Mouse (Mus musculus) kidney, adult 2 months (tissue): ENCODE data around the gene Pxmp2. TPM values are rescaled to one million over a fixed set of nuclear protein-coding genes. Genes with fewer than 3 reads are reported as not detected.

Experiments
- DNase-seq: peaks from one replicate; pipeline ENCODE4 v3.0.0; 2021
- H3K27ac ChIP-seq: fragments of 200-500 bp; 2 replicates; pipeline ENCODE4 v1.5.1; 2012; ENCODE audit warnings: low read depth, low read length, control low read depth, inconsistent platforms; ENCODE audit not compliant: insufficient read depth
- H3K27me3 ChIP-seq: fragments of 200-500 bp; replicated peaks from 2 replicates; pipeline ENCODE4 v1.6.1; 2012; ENCODE audit warnings: mild to moderate bottlenecking, moderate library complexity, low read length, inconsistent platforms; ENCODE audit not compliant: control insufficient read depth, insufficient read depth
- H3K36me3 ChIP-seq: fragments of 200-500 bp; 2 replicates; pipeline ENCODE4 v1.6.1; 2012; ENCODE audit warnings: mild to moderate bottlenecking, moderate library complexity, low read length, inconsistent platforms; ENCODE audit not compliant: control insufficient read depth, insufficient read depth
- H3K4me1 ChIP-seq: fragments of 200-500 bp; 2 replicates; pipeline ENCODE4 v1.6.1; 2011; ENCODE audit warnings: low read length; ENCODE audit not compliant: control insufficient read depth, insufficient read depth
- H3K4me3 ChIP-seq: fragments of 200-500 bp; 2 replicates; pipeline ENCODE4 v1.5.1; 2011; ENCODE audit warnings: mild to moderate bottlenecking, low read depth, low read length, control low read depth; ENCODE audit not compliant: insufficient read depth
- CTCF ChIP-seq: fragments of 200-500 bp; conservative IDR thresholded peaks from 2 replicates; pipeline ENCODE4 v1.5.1; 2011; ENCODE audit warnings: low read depth, mild to moderate bottlenecking, control low read depth, low read length, moderate library complexity, mixed read lengths; ENCODE audit not compliant: insufficient read depth, insufficient read length
- POLR2A ChIP-seq: fragments of 200-500 bp; IDR thresholded peaks from one replicate; pipeline ENCODE4 v1.6.1; 2011; ENCODE audit warnings: low read depth, low read length, control low read depth
- WGBS: fragments of 180-500 bp; shearing (Covaris S2); methylation state at CpG from one replicate; pipeline ENCODE4 v1.1.7; 2018; 5-methylcytosine and 5-hydroxymethylcytosine counted together
- polyA plus RNA-seq: library from polyadenylated mRNA; depleted of rRNA; stranded (reverse); fragments of >200 nt; gene quantifications from 2 replicates; pipeline ENCODE4 v1.2.3, GENCODE M21; 2012; rRNA removed

Pxmp2 gene
- 73.1 and 83.7 TPM in 2 replicates for polyA plus RNA-seq

DNA sequence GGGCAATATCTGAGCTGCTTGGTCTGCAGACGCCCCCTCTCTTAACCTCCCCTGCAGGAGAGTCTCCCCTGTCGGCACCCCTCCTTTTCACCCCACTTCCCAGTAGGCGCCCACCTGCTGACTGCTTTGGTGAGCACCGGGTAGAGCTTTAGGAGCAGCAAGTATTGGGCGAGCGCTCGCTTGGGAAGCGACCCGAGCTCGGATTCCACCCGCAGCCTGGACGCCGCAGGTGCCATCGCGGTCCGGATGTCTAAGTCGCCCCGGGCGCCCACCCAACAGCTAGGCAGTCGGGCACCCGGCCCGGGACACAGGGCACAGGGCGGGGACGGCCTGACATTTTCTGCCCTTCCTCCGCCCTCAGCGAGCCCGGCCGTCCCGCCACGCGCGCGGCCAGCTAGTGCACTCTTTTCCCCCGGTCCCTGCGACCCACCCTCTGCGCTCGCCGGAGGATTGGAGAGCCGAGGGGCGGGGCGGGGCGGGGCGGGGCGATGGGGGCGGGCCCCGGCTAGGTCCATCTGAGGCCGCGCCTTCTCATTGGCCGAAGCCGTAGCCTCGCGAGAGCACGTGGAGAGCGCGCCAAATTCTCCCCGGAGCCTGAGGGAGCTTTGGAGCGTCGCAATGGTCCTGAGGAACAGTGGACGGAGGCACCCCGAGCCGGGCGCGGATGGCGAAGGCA, at the start of gene Pxmp2, which contains the start of gene Pole:
Gene Pxmp2, minus strand, starts transcription at position 417 of the 676 bp plus-strand sequence.
Gene Pole, plus strand, starts transcription at position 537 of the 676 bp plus-strand sequence.
- under 1% methylated on average over 62 of the region's 64 CpGs for WGBS
- TF ChIP-seq CTCF (no peak), POLR2A (no peak)
- peak; percentile 95 for DNase-seq

DNA sequence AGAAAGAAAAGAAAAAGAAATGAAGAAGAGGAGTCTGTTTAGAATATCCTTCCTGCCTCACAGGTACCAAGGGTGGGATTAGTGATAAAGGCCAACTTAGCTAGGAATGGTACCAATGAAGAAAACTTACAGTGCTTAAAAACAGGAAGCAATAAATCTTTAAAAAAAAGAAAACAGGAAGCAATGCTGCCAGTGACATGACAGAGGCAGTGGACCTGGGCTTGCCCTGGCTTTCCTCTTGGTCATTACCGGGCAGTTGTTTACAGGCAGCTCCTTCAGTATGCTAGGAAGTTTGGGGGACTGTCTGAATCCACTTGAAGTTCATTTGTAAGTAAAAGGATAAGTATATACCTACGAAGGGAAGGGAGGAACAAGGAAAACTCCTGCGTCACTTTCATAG, 44.5 kb upstream of the Pxmp2 start:
- peak; percentile 63 for DNase-seq
- H3K27ac ChIP-seq: no peak overlapping the region
- no peaks in the 10 kb centered on the region for H3K27me3 ChIP-seq
- WGBS: 61% methylated on average over 3 of the region's 3 CpGs
- H3K4me3 ChIP-seq: no peak overlapping the region
- H3K4me1 ChIP-seq: no peaks in the 10 kb centered on the region
- TF ChIP-seq POLR2A (no peak), CTCF (no peak)
- H3K36me3 ChIP-seq: no peaks in the 10 kb centered on the region

More for the DNA sequence above, at the start of gene Pxmp2, which contains the start of gene Pole:
- H3K4me1 ChIP-seq: peaks cover 4% of the 10 kb centered on the region; the same call in 1 of the 2 replicates
- H3K4me3 ChIP-seq: peak within 1 kb of the TSS; percentile 84
- peak within 1 kb of the TSS; percentile 62 for H3K27ac ChIP-seq
- no peaks in the 10 kb centered on the region for H3K27me3 ChIP-seq
- H3K36me3 ChIP-seq: no peaks in the 10 kb centered on the region

DNA sequence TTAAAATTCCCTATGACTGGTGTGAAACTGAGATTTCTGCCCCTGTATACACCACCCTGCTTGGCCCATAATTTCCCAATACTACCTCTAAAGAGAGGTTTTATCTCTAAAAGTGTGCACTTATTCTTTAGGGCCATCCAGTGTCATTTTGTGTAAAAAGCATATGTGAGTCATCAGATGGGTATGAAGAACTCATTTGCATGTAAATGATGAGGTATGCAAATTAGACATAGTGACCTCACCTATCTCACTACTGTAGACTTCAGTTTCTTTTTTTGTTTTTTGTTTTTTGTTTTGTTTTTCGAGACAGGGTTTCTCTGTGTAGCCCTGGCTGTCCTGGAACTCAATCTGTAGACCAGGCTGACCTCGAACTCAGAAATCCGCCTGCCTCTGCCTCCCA, 27.1 kb upstream of the Pxmp2 start:
- Histone ChIP-seq H3K36me3 (no peaks in the 10 kb centered on the region), H3K27ac (no peak overlapping the region), H3K4me1 (no peaks in the 10 kb centered on the region), H3K27me3 (no peaks in the 10 kb centered on the region), H3K4me3 (no peak overlapping the region)
- no peak for DNase-seq
- no peak for TF ChIP-seq POLR2A
- TF ChIP-seq CTCF: no peak
- 90% methylated on average over 3 of the region's 3 CpGs for WGBS

DNA sequence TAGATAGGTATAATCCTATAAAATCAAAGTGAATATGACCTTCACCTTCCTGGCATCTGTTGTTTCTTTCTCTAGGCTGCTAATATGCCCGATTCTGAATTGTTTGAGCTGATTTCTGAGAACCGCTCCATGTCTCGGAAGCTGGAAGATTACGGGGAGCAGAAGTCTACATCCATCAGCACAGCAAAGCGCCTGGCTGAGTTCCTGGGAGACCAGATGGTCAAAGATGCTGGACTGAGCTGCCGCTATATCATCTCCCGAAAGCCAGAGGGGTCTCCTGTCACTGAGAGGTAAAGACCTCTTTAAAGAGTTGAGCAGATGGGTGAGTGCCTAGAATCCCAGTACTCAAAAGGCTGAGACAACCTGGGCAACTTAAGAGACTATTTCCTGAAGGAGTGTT, 22.9 kb upstream of the Pxmp2 start:
- TF ChIP-seq POLR2A (no peak), CTCF (no peak)
- DNase-seq: no peak
- Histone ChIP-seq H3K4me1 (no peaks in the 10 kb centered on the region), H3K27me3 (no peaks in the 10 kb centered on the region), H3K4me3 (no peak overlapping the region), H3K27ac (no peak overlapping the region), H3K36me3 (no peaks in the 10 kb centered on the region)
- WGBS: 98% methylated on average over 7 of the region's 7 CpGs

DNA sequence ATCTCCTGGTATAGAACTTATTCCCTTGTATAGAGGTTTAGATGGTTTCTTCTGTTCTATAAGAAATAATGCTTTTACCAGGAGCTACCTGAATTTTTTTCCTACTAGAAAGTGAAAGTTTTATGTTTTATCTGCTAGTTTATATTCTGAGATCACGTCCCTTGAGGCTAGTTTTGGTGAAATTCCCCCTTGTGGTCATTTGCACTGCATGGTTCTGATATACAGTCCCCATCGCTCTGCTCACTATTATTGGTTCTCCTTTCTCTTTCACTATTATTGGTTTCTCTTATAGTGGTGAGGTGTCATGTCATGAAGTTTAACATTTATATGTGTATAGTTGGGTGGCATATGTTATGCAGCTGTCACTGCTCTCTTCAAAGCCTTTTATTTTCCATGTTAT, 14.6 kb upstream of the Pxmp2 start:
- Histone ChIP-seq H3K27me3 (no peaks in the 10 kb centered on the region), H3K4me1 (no peaks in the 10 kb centered on the region), H3K36me3 (no peaks in the 10 kb centered on the region), H3K27ac (no peak overlapping the region), H3K4me3 (no peak overlapping the region)
- 92% methylated on average over 2 of the region's 2 CpGs for WGBS
- TF ChIP-seq POLR2A (no peak), CTCF (no peak)
- no peak for DNase-seq

DNA sequence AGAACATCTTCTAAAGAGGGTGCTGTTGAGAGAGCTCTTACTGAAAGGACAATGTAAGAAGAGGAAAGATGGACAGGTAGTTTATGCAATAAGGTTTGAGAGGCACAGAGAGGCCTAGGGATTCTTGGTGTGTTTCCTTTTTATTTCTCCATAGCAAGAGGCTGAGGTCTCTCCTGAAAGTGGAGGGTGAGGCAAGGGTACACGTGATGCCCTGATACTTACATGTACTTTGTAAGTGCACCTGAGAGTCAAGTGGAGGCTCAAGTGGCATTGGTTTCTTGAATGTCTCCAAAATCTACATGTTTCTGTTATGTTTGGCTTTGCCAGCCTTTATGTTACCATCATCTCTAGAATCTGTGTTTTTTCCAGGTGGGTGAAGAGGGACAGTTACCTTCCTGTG, 10.7 kb upstream of the Pxmp2 start:
- H3K4me3 ChIP-seq: no peak overlapping the region
- no peak overlapping the region for H3K27ac ChIP-seq
- no peaks in the 10 kb centered on the region for H3K4me1 ChIP-seq
- 97% methylated on average over 1 of the region's 1 CpGs for WGBS
- TF ChIP-seq CTCF: no peak
- TF ChIP-seq POLR2A: no peak
- no peaks in the 10 kb centered on the region for H3K36me3 ChIP-seq
- no peaks in the 10 kb centered on the region for H3K27me3 ChIP-seq
- DNase-seq: no peak

DNA sequence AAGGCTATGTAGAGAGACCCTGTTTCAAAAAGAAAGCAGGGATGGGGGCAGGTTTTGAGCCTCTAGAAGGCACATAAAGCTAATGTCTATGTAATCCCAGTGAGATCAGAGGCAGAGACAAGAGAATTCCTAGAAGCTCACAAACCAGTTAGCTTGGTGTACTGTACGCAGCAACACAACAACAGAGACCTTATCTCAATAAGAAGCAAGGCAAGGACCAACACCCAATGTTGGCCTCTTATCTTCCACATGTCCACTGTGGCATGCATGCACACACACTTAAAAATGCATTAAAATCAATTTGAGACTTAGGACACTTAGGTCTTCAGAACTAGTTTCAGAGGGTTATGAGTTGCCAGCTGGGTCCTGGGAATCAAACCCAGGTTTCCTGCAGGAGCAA, 5.7 kb upstream of the Pxmp2 start:
- Histone ChIP-seq H3K4me1 (no peaks in the 10 kb centered on the region), H3K4me3 (no peak overlapping the region)
- 95% methylated on average over 1 of the region's 1 CpGs for WGBS

DNA sequence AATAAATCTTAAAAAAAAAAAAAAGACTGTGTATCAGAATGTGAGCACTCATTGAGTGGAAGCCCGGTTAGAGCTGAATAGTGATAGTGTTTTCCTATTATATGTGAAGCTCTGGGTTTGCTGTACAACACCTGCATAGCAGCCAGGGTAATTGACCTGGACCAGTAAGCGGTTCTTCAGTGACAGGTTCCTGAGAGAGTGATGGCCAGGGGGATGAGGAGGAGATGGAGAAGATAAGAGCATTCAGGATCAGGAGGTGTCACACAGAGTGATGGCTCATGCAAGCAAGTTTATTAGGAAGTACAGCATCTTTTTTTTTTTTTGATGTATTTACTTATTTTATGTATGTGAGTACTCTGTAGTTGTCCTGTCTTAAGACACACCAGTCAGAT, 1.1 kb upstream of the Pxmp2 start:
- no peaks in the 10 kb centered on the region for H3K27me3 ChIP-seq
- no peak overlapping the region for H3K4me3 ChIP-seq
- peaks cover 4% of the 10 kb centered on the region; the same call in 1 of the 2 replicates for H3K4me1 ChIP-seq
- H3K27ac ChIP-seq: no peak overlapping the region
- 56% methylated on average over 2 of the region's 2 CpGs for WGBS
- no peak for DNase-seq
- no peaks in the 10 kb centered on the region for H3K36me3 ChIP-seq
- TF ChIP-seq POLR2A: no peak
- TF ChIP-seq CTCF: no peak

More for the DNA sequence above, 5.7 kb upstream of the Pxmp2 start:
- H3K27ac ChIP-seq: no peak overlapping the region
- no peak for TF ChIP-seq POLR2A
- no peak for TF ChIP-seq CTCF
- no peaks in the 10 kb centered on the region for H3K36me3 ChIP-seq
- DNase-seq: no peak
- no peaks in the 10 kb centered on the region for H3K27me3 ChIP-seq
